Mouse (Mus musculus): ENCODE data around the gene Vmn1r13. TPM values are rescaled to one million over a fixed set of nuclear protein-coding genes. Genes with fewer than 3 reads are reported as not detected.
"Not testable (repeated sequence)": the region's sequence is repeated elsewhere in the genome, so short reads cannot be mapped to it uniquely, and the experiment has no call there.

Gene Vmn1r13
- polyA plus RNA-seq (2014; fragmentation: Nextera tagmentation; extraction: Ambion mirVana) = not detected in 2 replicates

- 95% methylated on average over 1 of the region's 1 CpGs for WGBS
- H3K9ac ChIP-seq (replicated peaks; ENCODE audit: low read depth, low read length); H3K4me2 ChIP-seq (ENCODE audit: low read depth, low read length); ATAC-seq (ENCODE audit: low read depth); H3K27ac ChIP-seq (ENCODE audit: low read depth, low read length); H3K36me3 ChIP-seq (ENCODE audit: control insufficient read depth, insufficient read depth, low read length); H3K4me1 ChIP-seq (ENCODE audit: control insufficient read depth, insufficient read depth, low read length); H3K4me3 ChIP-seq (ENCODE audit: low read depth, low read length); H3K9me3 ChIP-seq (ENCODE audit: control insufficient read depth, low read length); H3K27me3 ChIP-seq (ENCODE audit: control insufficient read depth, insufficient read depth, low read length): not testable (repeated sequence)
These were observed at the start of gene Vmn1r13 for GRCm38 (mm10) chr6:57202990-57203389. Gene Vmn1r13, plus strand, starts transcription at chr6:57203290.

GRCm38 (mm10) chr6:57156619-57157018, 46.5 kb upstream of the Vmn1r13 start, which contains the start of gene Vmn1r12:
Gene Vmn1r12, plus strand, starts transcription at chr6:57156919.
- Histone ChIP-seq H3K27me3 (ENCODE audit: control insufficient read depth, insufficient read depth, low read length) (no peaks in the 10 kb centered on the region), H3K4me3 (ENCODE audit: low read depth, low read length) (no peak within 1 kb of the TSS), H3K4me1 (ENCODE audit: control insufficient read depth, insufficient read depth, low read length) (no peaks in the 10 kb centered on the region), H3K4me2 (ENCODE audit: low read depth, low read length) (no peak within 1 kb of the TSS), H3K36me3 (ENCODE audit: control insufficient read depth, insufficient read depth, low read length) (no peaks in the 10 kb centered on the region), H3K9me3 (ENCODE audit: control insufficient read depth, low read length) (no peaks in the 10 kb centered on the region), H3K9ac (replicated peaks; ENCODE audit: low read depth, low read length) (no peak within 1 kb of the TSS), H3K27ac (ENCODE audit: low read depth, low read length) (no peak within 1 kb of the TSS)
- 82% methylated on average over 2 of the region's 2 CpGs for WGBS
- no peak for ATAC-seq (ENCODE audit: low read depth)

GRCm38 (mm10) chr6:57190016-57190415, 13.1 kb upstream of the Vmn1r13 start:
- 59% methylated on average over 3 of the region's 3 CpGs for WGBS
- not testable (repeated sequence) for ATAC-seq (ENCODE audit: low read depth); H3K4me1 ChIP-seq (ENCODE audit: control insufficient read depth, insufficient read depth, low read length); H3K27me3 ChIP-seq (ENCODE audit: control insufficient read depth, insufficient read depth, low read length); H3K9me3 ChIP-seq (ENCODE audit: control insufficient read depth, low read length); H3K36me3 ChIP-seq (ENCODE audit: control insufficient read depth, insufficient read depth, low read length); H3K4me2 ChIP-seq (ENCODE audit: low read depth, low read length); H3K4me3 ChIP-seq (ENCODE audit: low read depth, low read length); H3K9ac ChIP-seq (replicated peaks; ENCODE audit: low read depth, low read length); H3K27ac ChIP-seq (ENCODE audit: low read depth, low read length)

GRCm38 (mm10) chr6:57231386-57231785, 28.3 kb downstream of the Vmn1r13 start, which contains the start of gene Vmn1r14:
Gene Vmn1r14, plus strand, starts transcription at chr6:57231686.
- H3K36me3 ChIP-seq (ENCODE audit: control insufficient read depth, insufficient read depth, low read length) = no peaks in the 10 kb centered on the region
- no peak within 1 kb of the TSS for H3K4me2 ChIP-seq (ENCODE audit: low read depth, low read length)
- ATAC-seq (ENCODE audit: low read depth) = no peak
- no peak within 1 kb of the TSS for H3K27ac ChIP-seq (ENCODE audit: low read depth, low read length)
- WGBS = 91% methylated on average over 3 of the region's 3 CpGs
- H3K9ac ChIP-seq (replicated peaks; ENCODE audit: low read depth, low read length) = no peak within 1 kb of the TSS
- no peaks in the 10 kb centered on the region for H3K27me3 ChIP-seq (ENCODE audit: control insufficient read depth, insufficient read depth, low read length)
- H3K4me3 ChIP-seq (ENCODE audit: low read depth, low read length) = no peak within 1 kb of the TSS
- H3K4me1 ChIP-seq (ENCODE audit: control insufficient read depth, insufficient read depth, low read length) = no peaks in the 10 kb centered on the region
- H3K9me3 ChIP-seq (ENCODE audit: control insufficient read depth, low read length) = no peaks in the 10 kb centered on the region

- H3K4me1 ChIP-seq (ENCODE audit: control insufficient read depth, insufficient read depth, low read length) = no peaks in the 10 kb centered on the region
- no peak within 1 kb of the TSS for H3K27ac ChIP-seq (ENCODE audit: low read depth, low read length)
- no peak within 1 kb of the TSS for H3K4me3 ChIP-seq (ENCODE audit: low read depth, low read length)
- no peak for ATAC-seq (ENCODE audit: low read depth)
- no peaks in the 10 kb centered on the region for H3K36me3 ChIP-seq (ENCODE audit: control insufficient read depth, insufficient read depth, low read length)
- H3K9ac ChIP-seq (replicated peaks; ENCODE audit: low read depth, low read length) = no peak within 1 kb of the TSS
- 79% methylated on average over 1 of the region's 1 CpGs for WGBS
- no peak within 1 kb of the TSS for H3K4me2 ChIP-seq (ENCODE audit: low read depth, low read length)
- H3K9me3 ChIP-seq (ENCODE audit: control insufficient read depth, low read length) = no peaks in the 10 kb centered on the region
- no peaks in the 10 kb centered on the region for H3K27me3 ChIP-seq (ENCODE audit: control insufficient read depth, insufficient read depth, low read length)
These were observed 54.6 kb downstream of the Vmn1r13 start, which contains the start of gene Vmn1r15 for GRCm38 (mm10) chr6:57257652-57258051. Gene Vmn1r15, plus strand, starts transcription at chr6:57257952.

- Histone ChIP-seq H3K4me3 (ENCODE audit: low read depth, low read length) (no peak overlapping the region), H3K27me3 (ENCODE audit: control insufficient read depth, insufficient read depth, low read length) (no peaks in the 10 kb centered on the region), H3K4me2 (ENCODE audit: low read depth, low read length) (no peak overlapping the region), H3K9me3 (ENCODE audit: control insufficient read depth, low read length) (no peaks in the 10 kb centered on the region), H3K27ac (ENCODE audit: low read depth, low read length) (no peak overlapping the region), H3K4me1 (ENCODE audit: control insufficient read depth, insufficient read depth, low read length) (no peaks in the 10 kb centered on the region), H3K36me3 (ENCODE audit: control insufficient read depth, insufficient read depth, low read length) (no peaks in the 10 kb centered on the region), H3K9ac (replicated peaks; ENCODE audit: low read depth, low read length) (no peak overlapping the region)
- ATAC-seq (ENCODE audit: low read depth) = no peak
- WGBS = 94% methylated on average over 2 of the region's 2 CpGs
These were observed 57.9 kb downstream of the Vmn1r13 start for GRCm38 (mm10) chr6:57260990-57261389.

Other genes starting within 250 kb of the Vmn1r13 start
- not detected in 2 replicates for gene Vmn1r5, start 233.0 kb upstream of the Vmn1r13 start, polyA plus RNA-seq (2014; fragmentation: Nextera tagmentation; extraction: Ambion mirVana)
- gene Vmn1r6, start 206.0 kb upstream of the Vmn1r13 start, polyA plus RNA-seq (2014; fragmentation: Nextera tagmentation; extraction: Ambion mirVana) = not detected in 2 replicates
- not detected in 2 replicates for gene Vmn1r7, start 178.0 kb upstream of the Vmn1r13 start, polyA plus RNA-seq (2014; fragmentation: Nextera tagmentation; extraction: Ambion mirVana)
- not detected in 2 replicates for gene Vmn1r8, start 171.0 kb upstream of the Vmn1r13 start, polyA plus RNA-seq (2014; fragmentation: Nextera tagmentation; extraction: Ambion mirVana)
- not detected in 2 replicates for gene Vmn1r9, start 136.5 kb upstream of the Vmn1r13 start, polyA plus RNA-seq (2014; fragmentation: Nextera tagmentation; extraction: Ambion mirVana)
- not detected in 2 replicates for gene Vmn1r10, start 93.8 kb upstream of the Vmn1r13 start, polyA plus RNA-seq (2014; fragmentation: Nextera tagmentation; extraction: Ambion mirVana)
- gene Vmn1r11, start 69.8 kb upstream of the Vmn1r13 start, polyA plus RNA-seq (2014; fragmentation: Nextera tagmentation; extraction: Ambion mirVana) = not detected in 2 replicates
- gene Vmn1r12, start 46.4 kb upstream of the Vmn1r13 start, polyA plus RNA-seq (2014; fragmentation: Nextera tagmentation; extraction: Ambion mirVana) = not detected in 2 replicates
- not detected in 2 replicates for gene Vmn1r14, start 28.4 kb downstream of the Vmn1r13 start, polyA plus RNA-seq (2014; fragmentation: Nextera tagmentation; extraction: Ambion mirVana)
- not detected in 2 replicates for gene Vmn1r15, start 54.7 kb downstream of the Vmn1r13 start, polyA plus RNA-seq (2014; fragmentation: Nextera tagmentation; extraction: Ambion mirVana)
- gene Vmn1r16, start 126.2 kb downstream of the Vmn1r13 start, polyA plus RNA-seq (2014; fragmentation: Nextera tagmentation; extraction: Ambion mirVana) = not detected in 2 replicates
- gene Vmn1r17, start 160.4 kb downstream of the Vmn1r13 start, polyA plus RNA-seq (2014; fragmentation: Nextera tagmentation; extraction: Ambion mirVana) = not detected in 2 replicates
- gene Vmn1r18, start 192.5 kb downstream of the Vmn1r13 start, polyA plus RNA-seq (2014; fragmentation: Nextera tagmentation; extraction: Ambion mirVana) = not detected in 2 replicates
- not detected in 2 replicates for gene Vmn1r19, start 200.5 kb downstream of the Vmn1r13 start, polyA plus RNA-seq (2014; fragmentation: Nextera tagmentation; extraction: Ambion mirVana)
- gene Vmn1r20, start 225.6 kb downstream of the Vmn1r13 start, polyA plus RNA-seq (2014; fragmentation: Nextera tagmentation; extraction: Ambion mirVana) = not detected in 2 replicates